Mouse (Mus musculus) olfactory bulb, adult 2 months (tissue): ENCODE data around the gene Krt79.

ENCODE experiments used
- CTCF ChIP-seq: fragments of 200-500 bp; IDR thresholded peaks from 2 replicates; pipeline ENCODE4 v1.5.1; 2012; ENCODE audit warnings: low read depth, mild to moderate bottlenecking, low read length, moderate library complexity; ENCODE audit not compliant: insufficient read depth
- POLR2A ChIP-seq: fragments of 200-500 bp; IDR thresholded peaks from 2 replicates; pipeline ENCODE4 v1.6.1; 2012; ENCODE audit warnings: mild to moderate bottlenecking, low read depth, low read length, moderate library complexity; ENCODE audit not compliant: insufficient read depth

DNA sequence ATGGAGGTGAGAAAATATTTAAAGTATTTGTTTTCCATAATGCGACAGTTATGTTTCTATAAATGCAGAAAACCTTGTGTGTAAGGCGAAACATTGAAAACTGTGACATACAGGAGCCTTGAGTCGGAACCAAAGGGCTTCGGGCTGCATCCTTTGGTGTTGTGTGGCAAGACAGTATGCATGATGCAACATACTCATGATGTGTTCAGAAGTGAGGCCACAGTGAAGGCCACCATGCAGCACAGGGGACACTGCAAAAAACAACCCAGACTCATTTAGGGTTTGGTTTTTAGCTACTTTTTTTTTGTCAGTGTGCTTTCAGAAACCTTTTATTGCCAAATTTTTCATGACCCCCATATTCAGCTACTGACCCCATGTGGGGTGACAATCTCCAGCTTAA, 44.9 kb downstream of the Krt79 start:
- no peak for TF ChIP-seq CTCF
- no peak for TF ChIP-seq POLR2A
